Mouse (Mus musculus) liver, embryonic 14.5 days (tissue): ENCODE data around the gene Akr1b8. TPM values are rescaled to one million over a fixed set of nuclear protein-coding genes. Genes with fewer than 3 reads are reported as not detected.
"Not testable (repeated sequence)": the region's sequence is repeated elsewhere in the genome, so short reads cannot be mapped to it uniquely, and the experiment has no call there.

Source experiments
- ATAC-seq: fragments of 200-750 bp; cut with Nextera tagmentation; 2 replicates; pipeline ENCODE4 v1.8.0; 2017; ENCODE audit warnings: moderate number of reproducible peaks, mild to moderate bottlenecking, moderate library complexity; ENCODE audit not compliant: insufficient read depth
- DNase-seq, 3 experiments: peaks; one replicate each; pipeline ENCODE4 v3.0.0-alpha.2; 2012 to 2013; ENCODE audit warnings: low read depth in 3 of 3, low spot score in 3 of 3
- H3K27ac ChIP-seq: fragments of 300-500 bp; sonication (generic); 2 replicates; pipeline ENCODE4 v1.5.1; 2014; ENCODE audit warnings: moderate library complexity, mild to moderate bottlenecking, control low read depth, inconsistent platforms
- H3K27me3 ChIP-seq: fragments of 300-500 bp; sonication (generic); 2 replicates; pipeline ENCODE4 v1.6.1; 2014; ENCODE audit warnings: mild to moderate bottlenecking, low read length, moderate library complexity; ENCODE audit not compliant: control insufficient read depth, insufficient read depth
- H3K36me3 ChIP-seq: fragments of 300-500 bp; sonication (generic); replicated peaks from 2 replicates; pipeline ENCODE4 v1.6.1; 2014; ENCODE audit warnings: low read depth; ENCODE audit not compliant: control insufficient read depth, insufficient read depth
- H3K4me1 ChIP-seq, 2 experiments: fragments of 200-500 bp in 1 of 2; fragments of 300-500 bp in 1 of 2; sonication (generic) in 1 of 2; replicated peaks; 2 replicates each; pipeline ENCODE4 v1.6.1; 2012 to 2014; ENCODE audit warnings: antibody characterized with exemption in 1 of 2, inconsistent platforms in 1 of 2, low read length in 1 of 2; ENCODE audit not compliant: control insufficient read depth in 2 of 2, insufficient read depth in 2 of 2
- H3K4me2 ChIP-seq: fragments of 300-500 bp; sonication (generic); 2 replicates; pipeline ENCODE4 v1.6.1; 2014; ENCODE audit warnings: low read depth, mild to moderate bottlenecking, control low read depth, moderate library complexity
- H3K4me3 ChIP-seq, 2 experiments: fragments of 200-500 bp in 1 of 2; fragments of 300-500 bp in 1 of 2; sonication (generic) in 1 of 2; 2 replicates each; pipeline ENCODE4 v1.5.1; 2012 to 2014; ENCODE audit warnings: low read depth in 2 of 2, low read length in 2 of 2, mild to moderate bottlenecking in 2 of 2, control low read depth in 1 of 2, inconsistent platforms in 1 of 2, moderate library complexity in 1 of 2; ENCODE audit not compliant: insufficient read depth in 1 of 2
- H3K9ac ChIP-seq: fragments of 300-500 bp; sonication (generic); replicated peaks from 2 replicates; pipeline ENCODE4 v1.6.1; 2014; ENCODE audit warnings: mild to moderate bottlenecking, control low read depth, moderate library complexity
- H3K9me3 ChIP-seq: fragments of 300-500 bp; sonication (generic); 2 replicates; pipeline ENCODE4 v1.6.1; 2016; ENCODE audit warnings: low read length, mixed read lengths; ENCODE audit not compliant: control insufficient read depth
- CTCF ChIP-seq: IDR thresholded peaks from 2 replicates; pipeline ENCODE4 v1.5.1; 2016; ENCODE audit warnings: antibody characterized with exemption, low read depth, control low read depth
- EP300 ChIP-seq: IDR thresholded peaks from 2 replicates; pipeline ENCODE4 v1.6.1; 2016; ENCODE audit warnings: antibody characterized with exemption, low read depth
- WGBS: fragments of 180-500 bp; shearing (Covaris S2); extraction: QIAGEN DNeasy Blood & Tissue Kit; methylation state at CpG from one replicate; pipeline ENCODE4 v1.1.7; 2014; ENCODE audit not compliant: insufficient replicate concordance; 5-methylcytosine and 5-hydroxymethylcytosine counted together
- polyA plus RNA-seq, 2 experiments: library from polyadenylated mRNA; depleted of rRNA in 1 of 2; stranded (reverse) in 1 of 2; unstranded in 1 of 2; fragments of >200 nt; fragmentation: Nextera tagmentation in 1 of 2; extraction: Ambion mirVana in 1 of 2; gene quantifications; 2 replicates each; pipeline versions ENCODE4 v1.2.1 to v1.2.3; 2012 to 2014

The Akr1b8 gene
- polyA plus RNA-seq, 2 experiments, result 4.2 to 4.7 TPM

GRCm38 (mm10) chr6:34373841-34374240, 19.9 kb downstream of the Akr1b8 start:
- Histone ChIP-seq H3K4me2 (no peak overlapping the region), H3K4me3 (no peak overlapping the region), H3K9ac (no peak overlapping the region), H3K27ac (no peak overlapping the region), H3K9me3 (no peaks in the 10 kb centered on the region), H3K27me3 (no peaks in the 10 kb centered on the region), H3K36me3 (no peaks in the 10 kb centered on the region), H3K4me1 (no peaks in the 10 kb centered on the region; a peak in 1 of 4 replicates)
- ATAC-seq (no peak), DNase-seq (no peak)
- 45% methylated on average over 7 of the region's 7 CpGs for WGBS
- no peak for TF ChIP-seq EP300

GRCm38 (mm10) chr6:34375888-34376287, 22.0 kb downstream of the Akr1b8 start:
- not testable (repeated sequence) for H3K27me3 ChIP-seq

GRCm38 (mm10) chr6:34383401-34383800, 29.5 kb downstream of the Akr1b8 start:
- no peak overlapping the region for H3K27ac ChIP-seq
- no peak for TF ChIP-seq CTCF
- no peaks in the 10 kb centered on the region for H3K27me3 ChIP-seq
- WGBS, result 41% methylated on average over 8 of the region's 8 CpGs
- H3K4me2 ChIP-seq, result peak overlapping the region; percentile 84
- no peaks in the 10 kb centered on the region for H3K36me3 ChIP-seq
- H3K4me3 ChIP-seq, result no peak overlapping the region
- H3K9ac ChIP-seq, result no peak overlapping the region
- no peaks in the 10 kb centered on the region for H3K9me3 ChIP-seq
- ATAC-seq, result no peak
- DNase-seq, result no peak
- peaks cover 0 to 1% of the 10 kb centered on the region in 2 experiments; a peak in 1 of 4 replicates for H3K4me1 ChIP-seq

More at GRCm38 (mm10) chr6:34375888-34376287, 22.0 kb downstream of the Akr1b8 start:
- ATAC-seq, H3K9ac ChIP-seq, H3K36me3 ChIP-seq, H3K4me3 ChIP-seq, H3K9me3 ChIP-seq, H3K27ac ChIP-seq, H3K4me2 ChIP-seq, H3K4me1 ChIP-seq, DNase-seq: not testable (repeated sequence)
- WGBS, result 58% methylated on average over 5 of the region's 5 CpGs

- under 1% methylated on average over 17 of the region's 17 CpGs for WGBS
- H3K4me1 ChIP-seq, result peaks cover 0 to 1% of the 10 kb centered on the region in 2 experiments; a peak in 1 of 4 replicates
- H3K9ac ChIP-seq, result peak within 1 kb of the TSS; percentile 59
- peak within 1 kb of the TSS; percentile 84 for H3K4me2 ChIP-seq
- no peak within 1 kb of the TSS for H3K27ac ChIP-seq
- peak; percentile 59 for ATAC-seq
- peak within 1 kb of the TSS; percentile 60 to 73 for H3K4me3 ChIP-seq
- H3K27me3 ChIP-seq, result no peaks in the 10 kb centered on the region
- peak in 2 of 3 experiments; percentile 19 to 22 for DNase-seq
- TF ChIP-seq EP300, result no peak
- no peaks in the 10 kb centered on the region for H3K9me3 ChIP-seq
- no peaks in the 10 kb centered on the region for H3K36me3 ChIP-seq
Observed at GRCm38 (mm10) chr6:34384110-34384661, 30.3 kb downstream of the Akr1b8 start, which contains the start of gene Akr1b10. Gene Akr1b10, plus strand, starts transcription at chr6:34384218.

- H3K27me3 ChIP-seq, result no peaks in the 10 kb centered on the region
- ATAC-seq (no peak), DNase-seq (no peak)
- peak overlapping the region; percentile 59 for H3K9ac ChIP-seq
- no peak for TF ChIP-seq EP300
- no peak for TF ChIP-seq CTCF
- H3K4me1 ChIP-seq, result peaks cover 0 to 1% of the 10 kb centered on the region in 2 experiments; a peak in 1 of 4 replicates
- H3K4me3 ChIP-seq, result peak overlapping the region; percentile 60 to 73
- H3K36me3 ChIP-seq, result no peaks in the 10 kb centered on the region
- WGBS, result 3% methylated on average over 13 of the region's 13 CpGs
- no peaks in the 10 kb centered on the region for H3K9me3 ChIP-seq
- H3K4me2 ChIP-seq, result peak overlapping the region; percentile 84
- no peak overlapping the region for H3K27ac ChIP-seq
Observed at GRCm38 (mm10) chr6:34384701-34385370, 30.9 kb downstream of the Akr1b8 start.
